Mouse (Mus musculus) midbrain, embryonic 16.5 days (tissue): Measurements from ENCODE around the gene Camk1d. TPM values are rescaled to one million over a fixed set of nuclear protein-coding genes. Genes with fewer than 3 reads are reported as not detected.
"Not testable (repeated sequence)": the region's sequence is repeated elsewhere in the genome, so short reads cannot be mapped to it uniquely, and the experiment has no call there.

Experiments used
- ATAC-seq: fragments of 200-750 bp; cut with Nextera tagmentation; 2 replicates; pipeline ENCODE4 v1.8.0; 2017; ENCODE audit warnings: moderate TSS enrichment
- H3K27ac ChIP-seq: fragments of 300-500 bp; sonication (generic); 2 replicates; pipeline ENCODE4 v1.5.1; 2014; ENCODE audit warnings: mild to moderate bottlenecking, low read length, mixed read lengths
- H3K27me3 ChIP-seq: fragments of 300-500 bp; sonication (generic); 2 replicates; pipeline ENCODE4 v1.6.1; 2014; ENCODE audit warnings: low read depth, low read length, mixed read lengths; ENCODE audit not compliant: control insufficient read depth, insufficient read depth
- H3K36me3 ChIP-seq: fragments of 300-500 bp; sonication (generic); 2 replicates; pipeline ENCODE4 v1.6.1; 2014; ENCODE audit warnings: mild to moderate bottlenecking, low read length, moderate library complexity, mixed read lengths; ENCODE audit not compliant: control insufficient read depth, insufficient read depth
- H3K4me1 ChIP-seq: fragments of 300-500 bp; sonication (generic); 2 replicates; pipeline ENCODE4 v1.6.1; 2014; ENCODE audit warnings: mild to moderate bottlenecking, low read length, mixed read lengths; ENCODE audit not compliant: control insufficient read depth, insufficient read depth
- H3K4me2 ChIP-seq: fragments of 300-500 bp; sonication (generic); 2 replicates; pipeline ENCODE4 v1.6.1; 2014; ENCODE audit warnings: mild to moderate bottlenecking, low read length, mixed read lengths
- H3K4me3 ChIP-seq: fragments of 300-500 bp; sonication (generic); 2 replicates; pipeline ENCODE4 v1.5.1; 2014; ENCODE audit warnings: low read depth, mild to moderate bottlenecking, low read length, moderate library complexity, mixed read lengths
- H3K9ac ChIP-seq: fragments of 300-500 bp; sonication (generic); 2 replicates; pipeline ENCODE4 v1.6.1; 2014; ENCODE audit warnings: low read depth, low read length, mixed read lengths
- H3K9me3 ChIP-seq: fragments of 300-500 bp; sonication (generic); replicated peaks from 2 replicates; pipeline ENCODE4 v1.6.1; 2014; ENCODE audit warnings: mild to moderate bottlenecking, low read length, mixed read lengths; ENCODE audit not compliant: control insufficient read depth, poor library complexity, severe bottlenecking
- WGBS: fragments of 180-500 bp; shearing (Covaris S2); extraction: QIAGEN DNeasy Blood & Tissue Kit; methylation state at CpG from one replicate; pipeline ENCODE4 v1.1.7; 2014; 5-methylcytosine and 5-hydroxymethylcytosine counted together
- polyA plus RNA-seq: library from polyadenylated mRNA; unstranded; fragments of >200 nt; fragmentation: Nextera tagmentation; extraction: Ambion mirVana; gene quantifications from 2 replicates; pipeline ENCODE4 v1.2.1, GENCODE M21; 2015

Gene Camk1d
- polyA plus RNA-seq, 1 experiment from 2014 or later, result 7.7 TPM

DNA sequence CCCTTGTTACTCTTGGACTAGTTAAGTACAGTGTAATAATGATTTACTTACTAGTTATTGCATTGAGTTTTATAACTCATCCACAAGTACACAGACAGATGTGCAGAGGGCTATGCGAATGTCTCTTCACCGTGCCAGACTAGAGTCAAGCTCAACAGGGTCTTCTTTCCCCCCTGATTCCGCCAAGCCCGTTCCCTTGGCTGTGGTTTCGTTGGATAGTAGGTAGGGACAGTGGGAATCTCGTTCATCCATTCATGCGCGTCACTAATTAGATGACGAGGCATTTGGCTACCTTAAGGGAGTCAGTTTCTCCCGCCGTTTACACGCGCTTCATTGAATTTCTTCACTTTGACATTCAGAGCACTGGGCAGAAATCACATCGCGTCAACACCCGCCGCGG is 335.4 kb downstream of the Camk1d start:
- H3K27me3 ChIP-seq, H3K4me3 ChIP-seq, H3K36me3 ChIP-seq, ATAC-seq, H3K9ac ChIP-seq, H3K9me3 ChIP-seq, H3K4me2 ChIP-seq, H3K27ac ChIP-seq: not testable (repeated sequence)
- peaks cover 20% of the 10 kb centered on the region for H3K4me1 ChIP-seq
- WGBS, result 59% methylated on average over 18 of the region's 18 CpGs

DNA sequence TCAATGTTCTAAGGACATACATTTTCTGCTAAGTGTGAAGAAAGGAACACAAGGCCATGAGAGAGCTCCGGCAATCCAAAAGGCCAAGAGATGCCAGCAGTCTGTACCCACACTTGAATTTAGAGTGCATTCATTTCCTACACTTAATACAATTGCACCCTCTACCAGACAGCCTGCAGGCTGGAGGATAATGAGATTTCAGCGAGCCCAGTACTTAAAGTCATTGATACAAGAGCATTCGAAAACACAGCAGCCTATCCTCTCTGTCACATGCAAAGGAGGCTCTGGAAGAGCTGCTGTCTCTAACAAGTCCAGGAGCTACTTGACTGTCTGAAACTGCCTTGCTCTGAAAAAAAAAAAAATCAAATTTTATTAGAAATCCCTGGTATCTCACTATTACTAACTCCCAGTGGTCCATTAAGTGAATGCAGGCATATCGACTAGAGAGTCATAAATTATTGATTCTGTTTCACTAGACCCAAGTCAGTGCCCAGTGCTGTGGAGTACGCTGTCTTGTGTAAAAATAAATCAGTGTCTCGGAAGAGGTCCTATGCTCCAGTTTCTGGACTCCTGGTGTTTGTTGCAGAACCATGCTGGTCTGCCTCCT is 336.1 kb downstream of the Camk1d start:
- ATAC-seq, result peak; percentile 34; the same call in 1 of the 2 replicates
- no peak overlapping the region for H3K4me3 ChIP-seq
- no peaks in the 10 kb centered on the region for H3K36me3 ChIP-seq
- H3K27me3 ChIP-seq, result no peaks in the 10 kb centered on the region
- no peaks in the 10 kb centered on the region for H3K9me3 ChIP-seq
- 43% methylated on average over 6 of the region's 6 CpGs for WGBS
- no peak overlapping the region for H3K9ac ChIP-seq
- H3K27ac ChIP-seq, result peak overlapping the region; percentile 57
- no peak overlapping the region for H3K4me2 ChIP-seq
- H3K4me1 ChIP-seq, result peaks cover 20% of the 10 kb centered on the region

DNA sequence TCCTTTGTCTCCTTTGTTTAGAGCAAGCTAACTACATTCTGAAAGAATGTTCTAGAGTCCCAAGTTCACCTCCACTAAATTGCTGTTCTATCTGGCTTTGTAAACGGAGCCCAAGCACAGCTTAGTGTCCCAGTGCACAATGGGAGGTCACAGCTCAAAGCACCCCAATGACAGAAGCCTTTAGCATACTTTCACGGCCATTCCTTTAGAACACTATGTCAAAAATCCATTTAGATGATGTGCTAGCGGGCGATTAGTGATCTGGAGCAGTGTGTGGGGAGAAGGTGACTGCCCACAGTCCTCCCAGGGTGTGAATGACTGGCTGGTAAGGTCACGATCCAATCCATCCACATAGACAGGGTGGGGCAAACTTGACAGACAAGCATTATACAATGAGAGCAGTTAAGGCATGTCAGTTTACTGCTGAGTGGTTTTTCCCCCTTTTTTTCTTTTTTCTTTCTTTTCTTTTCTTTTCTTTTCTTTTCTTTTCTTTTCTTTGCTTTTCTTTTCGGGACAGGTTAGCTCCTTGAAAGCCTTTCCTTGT is 341.4 kb downstream of the Camk1d start:
- H3K36me3 ChIP-seq, result no peaks in the 10 kb centered on the region
- H3K27me3 ChIP-seq, result no peaks in the 10 kb centered on the region
- no peak overlapping the region for H3K27ac ChIP-seq
- H3K9ac ChIP-seq, result no peak overlapping the region
- no peaks in the 10 kb centered on the region for H3K9me3 ChIP-seq
- WGBS, result 40% methylated on average over 6 of the region's 6 CpGs
- H3K4me3 ChIP-seq, result no peak overlapping the region
- H3K4me2 ChIP-seq, result no peak overlapping the region
- ATAC-seq, result no peak
- H3K4me1 ChIP-seq, result peaks cover 8% of the 10 kb centered on the region

- no peaks in the 10 kb centered on the region for H3K9me3 ChIP-seq
- no peak for ATAC-seq
- no peaks in the 10 kb centered on the region for H3K27me3 ChIP-seq
- H3K4me2 ChIP-seq, result no peak overlapping the region
- H3K4me3 ChIP-seq, result no peak overlapping the region
- no peaks in the 10 kb centered on the region for H3K36me3 ChIP-seq
- WGBS, result 84% methylated on average over 3 of the region's 3 CpGs
- H3K9ac ChIP-seq, result no peak overlapping the region
- H3K27ac ChIP-seq, result no peak overlapping the region
- H3K4me1 ChIP-seq, result no peaks in the 10 kb centered on the region
These were observed 343.0 kb downstream of the Camk1d start for GRCm38 (mm10) chr2:5371316-5371715.

- WGBS, result 72% methylated on average over 3 of the region's 3 CpGs
- no peak overlapping the region for H3K4me2 ChIP-seq
- H3K4me3 ChIP-seq, result no peak overlapping the region
- H3K27me3 ChIP-seq, result no peaks in the 10 kb centered on the region
- ATAC-seq, result no peak
- no peaks in the 10 kb centered on the region for H3K9me3 ChIP-seq
- no peak overlapping the region for H3K27ac ChIP-seq
- no peak overlapping the region for H3K9ac ChIP-seq
- H3K36me3 ChIP-seq, result no peaks in the 10 kb centered on the region
- no peaks in the 10 kb centered on the region for H3K4me1 ChIP-seq
These were observed 343.7 kb downstream of the Camk1d start for GRCm38 (mm10) chr2:5370591-5370990.

DNA sequence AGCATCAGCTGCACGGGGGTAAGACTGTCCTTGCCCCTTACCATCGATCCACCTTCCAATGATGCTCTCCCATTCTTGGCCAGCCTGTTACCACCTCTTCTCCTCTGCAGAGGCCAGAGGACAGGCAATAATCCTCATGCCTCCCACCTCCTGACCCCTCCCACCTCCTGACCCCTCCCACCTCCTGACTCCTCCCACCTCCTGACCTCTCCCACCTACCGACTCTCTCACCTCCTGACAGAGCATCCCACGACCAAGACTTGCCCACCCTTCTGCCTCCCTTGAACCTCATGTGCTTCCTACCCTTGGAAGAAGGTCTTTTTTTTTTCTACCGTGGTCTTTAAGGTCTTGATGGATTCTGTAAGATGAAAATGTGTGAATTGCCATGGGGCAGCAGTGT is 350.5 kb downstream of the Camk1d start:
- Histone ChIP-seq H3K27ac (no peak overlapping the region), H3K4me3 (no peak overlapping the region), H3K9me3 (no peaks in the 10 kb centered on the region), H3K36me3 (no peaks in the 10 kb centered on the region), H3K9ac (no peak overlapping the region), H3K4me2 (no peak overlapping the region), H3K27me3 (no peaks in the 10 kb centered on the region), H3K4me1 (no peaks in the 10 kb centered on the region)
- ATAC-seq, result no peak
- 63% methylated on average over 5 of the region's 5 CpGs for WGBS

DNA sequence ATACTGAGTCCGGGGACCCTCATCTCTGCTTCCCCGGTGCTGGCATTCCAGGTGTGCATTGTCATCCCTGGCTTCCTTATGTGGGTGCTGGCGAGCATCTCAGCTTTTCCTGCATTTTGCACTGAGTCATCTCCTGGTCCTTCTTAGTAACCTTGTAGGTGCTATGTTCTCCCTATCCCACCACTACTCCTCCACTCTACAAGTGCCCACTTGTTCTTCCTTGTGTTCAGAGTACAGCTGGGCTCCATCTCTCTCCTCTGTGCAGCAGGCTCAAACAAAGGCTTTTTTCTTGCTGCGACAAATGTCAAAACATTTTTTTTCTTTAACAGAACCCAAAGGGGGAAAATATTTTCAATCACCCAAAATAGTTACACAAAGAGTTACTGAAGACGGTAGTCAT is 356.3 kb downstream of the Camk1d start:
- Histone ChIP-seq H3K4me1 (no peaks in the 10 kb centered on the region), H3K4me2 (no peak overlapping the region), H3K27me3 (no peaks in the 10 kb centered on the region), H3K27ac (no peak overlapping the region), H3K4me3 (no peak overlapping the region), H3K9me3 (no peaks in the 10 kb centered on the region), H3K36me3 (no peaks in the 10 kb centered on the region), H3K9ac (no peak overlapping the region)
- WGBS, result 92% methylated on average over 5 of the region's 5 CpGs
- no peak for ATAC-seq

GRCm38 (mm10) chr2:5357056-5357455 is 357.3 kb downstream of the Camk1d start:
- WGBS, result 61% methylated on average over 4 of the region's 4 CpGs
- Histone ChIP-seq H3K9ac (no peak overlapping the region), H3K27me3 (no peaks in the 10 kb centered on the region), H3K4me3 (no peak overlapping the region), H3K4me2 (no peak overlapping the region), H3K27ac (no peak overlapping the region), H3K36me3 (no peaks in the 10 kb centered on the region), H3K9me3 (no peaks in the 10 kb centered on the region), H3K4me1 (no peaks in the 10 kb centered on the region)
- ATAC-seq, result no peak

DNA sequence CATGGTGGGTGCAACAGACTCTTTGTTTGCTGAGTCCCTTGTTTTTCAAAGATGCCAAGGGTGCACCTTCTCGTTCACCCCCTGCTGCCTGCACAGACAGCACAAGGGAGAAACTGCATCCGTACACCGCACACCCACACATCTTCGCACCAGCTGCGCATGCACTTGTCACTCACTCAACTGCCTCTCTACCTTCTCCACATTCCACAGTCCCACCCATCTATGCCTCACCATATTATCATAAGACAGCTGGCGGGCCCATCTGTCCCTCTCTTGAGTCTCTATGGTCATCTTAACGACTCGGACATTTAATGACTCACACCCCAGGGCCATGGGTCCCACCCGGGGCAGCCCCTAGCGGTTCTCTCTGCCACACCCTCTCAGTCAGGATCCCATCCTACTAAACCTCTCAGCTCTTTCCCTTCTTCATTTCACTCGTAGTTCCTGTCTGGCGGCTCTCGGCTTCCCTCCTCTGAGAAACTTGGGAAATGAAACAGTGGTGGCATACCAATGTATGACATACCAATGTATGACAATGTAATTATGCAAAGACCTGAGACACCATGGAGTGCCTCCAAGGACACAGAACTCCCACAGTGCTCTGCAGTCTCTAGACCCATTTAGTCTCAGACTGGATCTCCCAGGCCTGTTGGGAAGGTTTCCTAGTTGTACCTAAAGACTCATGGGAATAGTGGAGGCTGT is 361.3 kb downstream of the Camk1d start:
- Histone ChIP-seq H3K9me3 (no peaks in the 10 kb centered on the region), H3K4me3 (no peak overlapping the region), H3K4me2 (no peak overlapping the region), H3K27me3 (no peaks in the 10 kb centered on the region), H3K9ac (no peak overlapping the region), H3K27ac (no peak overlapping the region), H3K36me3 (no peaks in the 10 kb centered on the region), H3K4me1 (no peaks in the 10 kb centered on the region)
- 91% methylated on average over 13 of the region's 13 CpGs for WGBS
- no peak for ATAC-seq
